Mouse (Mus musculus) heart, embryonic 11.5 days (tissue): ENCODE results near the gene Unc5cl. TPM values are rescaled to one million over a fixed set of nuclear protein-coding genes. Genes with fewer than 3 reads are reported as not detected.

Source experiments
- ATAC-seq: fragments of 200-750 bp; cut with Nextera tagmentation; replicated peaks from 2 replicates; pipeline ENCODE4 v1.8.0; 2017; ENCODE audit warnings: moderate library complexity; ENCODE audit not compliant: insufficient number of reproducible peaks, low FRiP score, low TSS enrichment
- H3K27ac ChIP-seq: fragments of 300-500 bp; sonication (generic); 2 replicates; pipeline ENCODE4 v1.5.1; 2014; ENCODE audit warnings: mild to moderate bottlenecking, low read depth, low read length
- H3K27me3 ChIP-seq: fragments of 300-500 bp; sonication (generic); 2 replicates; pipeline ENCODE4 v1.6.1; 2014; ENCODE audit warnings: mild to moderate bottlenecking, low read length, mixed read lengths; ENCODE audit not compliant: control insufficient read depth, insufficient read depth
- H3K36me3 ChIP-seq: fragments of 300-500 bp; sonication (generic); 2 replicates; pipeline ENCODE4 v1.6.1; 2014; ENCODE audit warnings: mild to moderate bottlenecking, low read length, moderate library complexity, mixed read lengths; ENCODE audit not compliant: control insufficient read depth, insufficient read depth
- H3K4me1 ChIP-seq: fragments of 300-500 bp; sonication (generic); 2 replicates; pipeline ENCODE4 v1.6.1; 2014; ENCODE audit warnings: low read length; ENCODE audit not compliant: control insufficient read depth, insufficient read depth
- H3K4me2 ChIP-seq: fragments of 300-500 bp; sonication (generic); 2 replicates; pipeline ENCODE4 v1.6.1; 2014; ENCODE audit warnings: mild to moderate bottlenecking, moderate library complexity
- H3K4me3 ChIP-seq: fragments of 300-500 bp; sonication (generic); 2 replicates; pipeline ENCODE4 v1.5.1; 2014; ENCODE audit warnings: low read depth, low read length
- H3K9ac ChIP-seq: fragments of 300-500 bp; sonication (generic); 2 replicates; pipeline ENCODE4 v1.6.1; 2014; ENCODE audit warnings: mild to moderate bottlenecking, low read depth, low read length, moderate library complexity
- H3K9me3 ChIP-seq: fragments of 300-500 bp; sonication (generic); replicated peaks from 2 replicates; pipeline ENCODE4 v1.6.1; 2016; ENCODE audit warnings: low read length; ENCODE audit not compliant: control insufficient read depth
- WGBS: fragments of 180-500 bp; shearing (Covaris S2); extraction: QIAGEN DNeasy Blood & Tissue Kit; methylation state at CpG from one replicate; pipeline ENCODE4 v1.1.7; 2014; ENCODE audit not compliant: insufficient replicate concordance; 5-methylcytosine and 5-hydroxymethylcytosine counted together
- polyA plus RNA-seq: library from polyadenylated mRNA; unstranded; fragments of >200 nt; fragmentation: Nextera tagmentation; extraction: Ambion mirVana; gene quantifications from 2 replicates; pipeline ENCODE4 v1.2.1, GENCODE M21; 2014

Gene Unc5cl
- polyA plus RNA-seq, 1 experiment from 2014 or later, result 0.23 TPM

GRCm38 (mm10) chr17:48416425-48417195, 38.1 kb upstream of the Unc5cl start:
- Histone ChIP-seq H3K9ac (no peak overlapping the region), H3K4me3 (no peak overlapping the region), H3K4me2 (no peak overlapping the region), H3K4me1 (peaks cover 17% of the 10 kb centered on the region), H3K36me3 (peaks cover 5% of the 10 kb centered on the region; the same call in 1 of the 2 replicates), H3K9me3 (no peaks in the 10 kb centered on the region), H3K27ac (no peak overlapping the region), H3K27me3 (no peaks in the 10 kb centered on the region)
- WGBS, result 84% methylated on average over 14 of the region's 14 CpGs
- 0 out of 2 replicates have a peak, but pooled peaks have one; percentile 53 for ATAC-seq

GRCm38 (mm10) chr17:48417521-48417920, 37.2 kb upstream of the Unc5cl start:
- Histone ChIP-seq H3K36me3 (peaks cover 6% of the 10 kb centered on the region), H3K4me2 (no peak overlapping the region), H3K9ac (no peak overlapping the region), H3K27ac (peak overlapping the region; percentile 42; the same call in 1 of the 2 replicates), H3K4me1 (peaks cover 17% of the 10 kb centered on the region), H3K4me3 (no peak overlapping the region), H3K27me3 (no peaks in the 10 kb centered on the region), H3K9me3 (no peaks in the 10 kb centered on the region)
- 67% methylated on average over 6 of the region's 6 CpGs for WGBS
- ATAC-seq, result 0 out of 2 replicates have a peak, but pooled peaks have one; percentile 16

GRCm38 (mm10) chr17:48418174-48418573, 36.5 kb upstream of the Unc5cl start:
- Histone ChIP-seq H3K36me3 (peaks cover 13% of the 10 kb centered on the region), H3K27ac (peak overlapping the region; percentile 42), H3K4me3 (no peak overlapping the region), H3K27me3 (no peaks in the 10 kb centered on the region), H3K4me1 (peaks cover 17% of the 10 kb centered on the region), H3K9me3 (no peaks in the 10 kb centered on the region), H3K4me2 (peak overlapping the region; percentile 39), H3K9ac (0 out of 2 replicates have a peak overlapping the region, but pooled peaks have one; percentile 6)
- WGBS, result 32% methylated on average over 7 of the region's 7 CpGs
- ATAC-seq, result no peak

GRCm38 (mm10) chr17:48418781-48419180, 35.9 kb upstream of the Unc5cl start:
- Histone ChIP-seq H3K4me3 (no peak overlapping the region), H3K27ac (peak overlapping the region; percentile 42)

GRCm38 (mm10) chr17:48419571-48419970, 35.1 kb upstream of the Unc5cl start:
- H3K36me3 ChIP-seq, result peaks cover 14% of the 10 kb centered on the region
- peaks cover 20% of the 10 kb centered on the region for H3K4me1 ChIP-seq
- no peaks in the 10 kb centered on the region for H3K27me3 ChIP-seq
- no peak overlapping the region for H3K4me3 ChIP-seq
- no peak for ATAC-seq
- H3K9ac ChIP-seq, result no peak overlapping the region
- no peaks in the 10 kb centered on the region for H3K9me3 ChIP-seq
- 56% methylated on average over 2 of the region's 2 CpGs for WGBS
- H3K4me2 ChIP-seq, result no peak overlapping the region
- H3K27ac ChIP-seq, result no peak overlapping the region

More at GRCm38 (mm10) chr17:48418781-48419180, 35.9 kb upstream of the Unc5cl start:
- H3K9me3 ChIP-seq, result no peaks in the 10 kb centered on the region
- no peak overlapping the region for H3K9ac ChIP-seq
- WGBS, result 50% methylated on average over 1 of the region's 1 CpGs
- H3K36me3 ChIP-seq, result peaks cover 14% of the 10 kb centered on the region
- no peak for ATAC-seq
- H3K4me2 ChIP-seq, result no peak overlapping the region; the same call in 1 of the 2 replicates
- no peaks in the 10 kb centered on the region for H3K27me3 ChIP-seq
- H3K4me1 ChIP-seq, result peaks cover 17% of the 10 kb centered on the region

- Histone ChIP-seq H3K9me3 (no peaks in the 10 kb centered on the region), H3K9ac (no peak overlapping the region), H3K4me3 (no peak overlapping the region), H3K27ac (no peak overlapping the region), H3K36me3 (peaks cover 9% of the 10 kb centered on the region), H3K4me1 (peaks cover 35% of the 10 kb centered on the region), H3K4me2 (no peak overlapping the region), H3K27me3 (no peaks in the 10 kb centered on the region)
- ATAC-seq, result no peak
- WGBS, result 84% methylated on average over 9 of the region's 9 CpGs
Measured at GRCm38 (mm10) chr17:48424237-48424636, 30.5 kb upstream of the Unc5cl start.

- WGBS, result 30% methylated on average over 9 of the region's 9 CpGs
Measured at GRCm38 (mm10) chr17:48425823-48426612, 28.7 kb upstream of the Unc5cl start.

GRCm38 (mm10) chr17:48426991-48427750, 27.5 kb upstream of the Unc5cl start:
- Histone ChIP-seq H3K27me3 (no peaks in the 10 kb centered on the region), H3K27ac (peak overlapping the region; percentile 54), H3K4me2 (peak overlapping the region; percentile 34), H3K4me1 (peaks cover 43% of the 10 kb centered on the region), H3K9ac (0 out of 2 replicates have a peak overlapping the region, but pooled peaks have one; percentile 3), H3K4me3 (no peak overlapping the region), H3K36me3 (peaks cover 9% of the 10 kb centered on the region), H3K9me3 (no peaks in the 10 kb centered on the region)
- WGBS, result 47% methylated on average over 13 of the region's 13 CpGs
- no peak for ATAC-seq

More at GRCm38 (mm10) chr17:48425823-48426612, 28.7 kb upstream of the Unc5cl start:
- H3K9ac ChIP-seq, result no peak overlapping the region
- no peak for ATAC-seq
- no peak overlapping the region; the same call in 1 of the 2 replicates for H3K27ac ChIP-seq
- H3K4me1 ChIP-seq, result peaks cover 41% of the 10 kb centered on the region
- H3K9me3 ChIP-seq, result no peaks in the 10 kb centered on the region
- H3K4me3 ChIP-seq, result no peak overlapping the region
- no peaks in the 10 kb centered on the region for H3K27me3 ChIP-seq
- peak overlapping the region; percentile 22; the same call in 1 of the 2 replicates for H3K4me2 ChIP-seq
- peaks cover 9% of the 10 kb centered on the region for H3K36me3 ChIP-seq
